Mouse (Mus musculus): ENCODE results near the gene Nags. TPM values are rescaled to one million over a fixed set of nuclear protein-coding genes. Genes with fewer than 3 reads are reported as not detected.

Nags gene
- polyA plus RNA-seq, 1 experiment from 2014 or later = not detected

DNA sequence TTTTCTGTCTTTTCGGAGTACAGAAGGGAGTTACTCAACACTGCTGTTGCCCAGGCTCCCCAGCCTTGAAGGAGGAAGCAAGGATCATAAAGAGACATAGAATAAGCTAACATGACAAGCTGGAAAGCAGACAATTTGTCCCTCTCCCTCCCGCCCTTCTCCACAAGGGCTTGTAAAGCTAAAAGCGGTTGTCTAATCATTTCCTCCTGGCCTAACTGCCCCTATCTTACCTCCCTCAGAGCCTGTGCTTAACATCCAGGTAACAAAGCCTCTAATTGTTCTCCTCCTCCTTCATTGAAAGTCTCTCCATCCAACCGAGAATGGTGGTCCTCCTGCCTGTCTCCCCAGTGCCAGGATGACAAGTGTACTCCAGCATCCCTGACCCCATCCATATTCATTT is 45.5 kb downstream of the Nags start:
- peak overlapping the region; percentile 72 for H3K4me2 ChIP-seq
- 49% methylated on average over 4 of the region's 4 CpGs for WGBS

DNA sequence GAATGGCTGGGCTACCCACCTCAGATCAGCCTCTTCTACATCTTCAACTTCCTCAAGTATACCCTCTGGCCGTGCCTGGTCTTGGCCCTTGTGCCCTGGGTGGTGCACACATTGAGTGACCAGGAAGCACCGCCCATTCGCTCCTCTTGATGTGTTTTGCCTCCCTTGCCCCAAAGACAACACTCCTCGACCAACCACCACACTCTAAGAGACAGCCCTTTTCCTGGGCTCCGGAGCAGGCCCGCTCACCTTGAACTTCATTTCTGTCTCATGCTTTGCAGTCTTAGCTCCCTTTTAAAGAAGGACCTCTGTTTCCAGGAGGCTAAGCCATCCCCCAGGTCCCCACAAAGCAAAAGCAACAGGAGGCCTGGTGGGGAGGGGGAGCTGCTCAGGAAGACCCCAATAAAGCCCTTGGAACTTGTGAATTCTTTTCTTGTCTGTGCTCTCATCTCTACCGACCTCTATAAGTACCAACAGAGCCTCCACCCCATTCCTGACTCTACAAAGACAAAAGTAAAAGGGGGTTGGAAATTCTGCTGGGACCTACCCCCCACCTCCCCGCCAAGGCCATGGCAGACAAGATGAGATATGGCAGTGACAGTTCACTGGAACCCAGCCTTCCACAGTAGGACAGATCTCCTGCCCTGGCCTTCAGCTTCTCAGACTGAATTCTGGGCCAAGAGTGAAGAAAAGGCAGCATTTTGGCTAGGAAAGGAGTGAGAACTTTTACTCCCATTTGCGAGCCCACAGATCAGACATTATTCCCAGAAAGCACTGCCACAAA is 48.5 kb downstream of the Nags start:
- Histone ChIP-seq H3K4me2 (no peak overlapping the region), H3K4me3 (no peak overlapping the region), H3K27ac (no peak overlapping the region), H3K9me3 (replicated peaks) (no peaks in the 10 kb centered on the region), H3K36me3 (ENCODE audit: poor library complexity, severe bottlenecking) (peaks cover 60% of the 10 kb centered on the region), H3K9ac (no peak overlapping the region), H3K4me1 (peaks cover 21% of the 10 kb centered on the region), H3K27me3 (no peaks in the 10 kb centered on the region)
- ATAC-seq = no peak
- WGBS = 86% methylated on average over 9 of the region's 9 CpGs

More for the DNA sequence above, 45.5 kb downstream of the Nags start:
- no peak for ATAC-seq
- Histone ChIP-seq H3K9me3 (replicated peaks) (no peaks in the 10 kb centered on the region), H3K36me3 (ENCODE audit: poor library complexity, severe bottlenecking) (peaks cover 30% of the 10 kb centered on the region), H3K9ac (peak overlapping the region; percentile 26), H3K4me3 (peak overlapping the region; percentile 52), H3K27ac (no peak overlapping the region), H3K4me1 (peaks cover 21% of the 10 kb centered on the region), H3K27me3 (no peaks in the 10 kb centered on the region)

DNA sequence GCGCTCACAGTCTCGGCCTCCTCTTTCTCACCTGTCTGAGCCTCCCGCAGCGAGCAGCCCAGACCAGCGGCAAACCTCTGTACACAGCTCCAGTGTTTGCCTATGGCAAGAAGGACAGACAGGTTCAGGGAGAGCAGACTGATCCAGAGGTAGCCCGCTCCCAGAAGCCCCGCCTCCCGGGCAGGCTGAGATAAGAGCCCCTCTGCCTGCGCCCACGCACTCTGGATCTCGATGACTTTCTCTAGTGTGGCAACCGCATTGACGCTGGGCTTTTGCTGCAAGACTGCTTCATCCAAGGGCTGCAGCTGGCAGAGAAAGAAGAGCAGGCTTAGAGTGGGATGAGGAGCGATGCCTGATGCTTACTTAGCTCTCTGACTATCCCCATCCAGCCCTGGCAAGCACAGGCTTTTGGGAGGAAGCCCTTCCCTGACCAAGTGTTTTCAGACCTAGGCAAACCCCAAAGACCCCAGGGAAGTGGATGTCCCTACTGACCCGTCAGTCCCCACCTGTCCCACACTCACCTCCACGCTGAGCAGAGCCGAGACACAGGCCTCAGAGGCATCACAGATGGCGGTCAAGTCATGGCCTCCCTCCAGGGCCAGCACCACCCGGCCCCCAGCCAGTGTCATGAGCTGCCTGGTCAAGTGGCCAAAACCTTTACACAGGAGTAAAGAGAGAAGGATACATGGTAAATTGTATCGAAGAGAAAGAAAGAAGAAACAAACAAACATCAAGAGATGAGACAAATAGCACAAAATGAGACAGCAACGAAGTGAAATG is 50.9 kb downstream of the Nags start:
- H3K36me3 ChIP-seq (ENCODE audit: poor library complexity, severe bottlenecking) = peaks cover 83% of the 10 kb centered on the region
- H3K4me2 ChIP-seq = no peak overlapping the region
- H3K9ac ChIP-seq = no peak overlapping the region
- H3K4me1 ChIP-seq = peaks cover 2% of the 10 kb centered on the region
- no peak overlapping the region for H3K4me3 ChIP-seq
- WGBS = 90% methylated on average over 21 of the region's 21 CpGs
- no peaks in the 10 kb centered on the region for H3K9me3 ChIP-seq (replicated peaks)
- no peak overlapping the region for H3K27ac ChIP-seq
- H3K27me3 ChIP-seq = no peaks in the 10 kb centered on the region
- no peak for ATAC-seq

DNA sequence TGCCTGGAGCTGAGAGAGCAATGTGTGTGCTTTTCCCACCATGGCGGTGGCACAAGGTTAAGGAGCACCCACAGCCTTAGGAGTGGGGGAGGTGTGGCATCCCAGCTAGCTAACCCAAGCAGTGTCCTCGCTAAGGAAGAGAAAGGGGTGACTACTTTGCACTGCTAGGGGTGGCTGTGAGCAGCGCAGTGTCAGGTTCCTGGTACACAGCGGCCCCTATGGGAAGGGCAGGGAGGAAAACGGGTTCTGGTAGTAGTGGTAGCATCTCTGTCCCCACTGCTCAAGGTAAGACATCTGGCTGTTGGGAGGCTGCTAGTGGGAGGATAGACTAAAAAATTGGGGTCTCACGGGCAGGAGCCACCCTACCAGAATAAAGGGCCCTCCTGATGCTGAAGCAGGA is 52.9 kb downstream of the Nags start:
- Histone ChIP-seq H3K4me2 (no peak overlapping the region), H3K4me3 (no peak overlapping the region), H3K27ac (no peak overlapping the region), H3K9ac (no peak overlapping the region), H3K27me3 (no peaks in the 10 kb centered on the region), H3K4me1 (no peaks in the 10 kb centered on the region), H3K36me3 (ENCODE audit: poor library complexity, severe bottlenecking) (peaks cover 98% of the 10 kb centered on the region), H3K9me3 (replicated peaks) (no peaks in the 10 kb centered on the region)
- 72% methylated on average over 6 of the region's 6 CpGs for WGBS
- no peak for ATAC-seq

Other genes starting within 250 kb of the Nags start
- 0.14 TPM in 1 of 2 replicates, not detected in the other for gene Sost, start 178.5 kb upstream of the Nags start, polyA plus RNA-seq (2015; fragmentation: Nextera tagmentation; extraction: Ambion mirVana)
- gene Cfap97d1, start 161.2 kb upstream of the Nags start, polyA plus RNA-seq (2015; fragmentation: Nextera tagmentation; extraction: Ambion mirVana) = not detected in 2 replicates
- gene Dusp3, start 158.5 kb upstream of the Nags start, polyA plus RNA-seq (2015; fragmentation: Nextera tagmentation; extraction: Ambion mirVana) = 8.5 and 8.7 TPM in 2 replicates
- 40.8 and 41.0 TPM in 2 replicates for gene Mpp3, start 117.1 kb upstream of the Nags start, polyA plus RNA-seq (2015; fragmentation: Nextera tagmentation; extraction: Ambion mirVana)
- 0.27 and 0.31 TPM in 2 replicates for gene Cd300lg, start 104.0 kb upstream of the Nags start, polyA plus RNA-seq (2015; fragmentation: Nextera tagmentation; extraction: Ambion mirVana)
- gene Mpp2, start 57.0 kb upstream of the Nags start, polyA plus RNA-seq (2015; fragmentation: Nextera tagmentation; extraction: Ambion mirVana) = 19.8 and 22.0 TPM in 2 replicates
- gene Ppy, start 44.2 kb upstream of the Nags start, polyA plus RNA-seq (2015; fragmentation: Nextera tagmentation; extraction: Ambion mirVana) = not detected in 2 replicates
- not detected in 2 replicates for gene Pyy, start 37.7 kb upstream of the Nags start, polyA plus RNA-seq (2015; fragmentation: Nextera tagmentation; extraction: Ambion mirVana)
- gene Tmem101, start 10.9 kb downstream of the Nags start, polyA plus RNA-seq (2015; fragmentation: Nextera tagmentation; extraction: Ambion mirVana) = 35.6 and 39.0 TPM in 2 replicates
- gene Lsm12, start 39.8 kb downstream of the Nags start, polyA plus RNA-seq (2015; fragmentation: Nextera tagmentation; extraction: Ambion mirVana) = 155 and 158 TPM in 2 replicates
- gene G6pc3, start 44.1 kb downstream of the Nags start, polyA plus RNA-seq (2015; fragmentation: Nextera tagmentation; extraction: Ambion mirVana) = 21.5 and 25.6 TPM in 2 replicates
- 88.2 TPM in 2 replicates for gene Hdac5, start 84.7 kb downstream of the Nags start, polyA plus RNA-seq (2015; fragmentation: Nextera tagmentation; extraction: Ambion mirVana)
- 11.0 and 13.7 TPM in 2 replicates for gene BC030867, start 103.4 kb downstream of the Nags start, polyA plus RNA-seq (2015; fragmentation: Nextera tagmentation; extraction: Ambion mirVana)
- not detected in 2 replicates for gene Asb16, start 123.2 kb downstream of the Nags start, polyA plus RNA-seq (2015; fragmentation: Nextera tagmentation; extraction: Ambion mirVana)
- gene Tmub2, start 139.4 kb downstream of the Nags start, polyA plus RNA-seq (2015; fragmentation: Nextera tagmentation; extraction: Ambion mirVana) = 63.2 and 69.6 TPM in 2 replicates
- gene Atxn7l3, start 151.1 kb downstream of the Nags start, polyA plus RNA-seq (2015; fragmentation: Nextera tagmentation; extraction: Ambion mirVana) = 21.8 and 22.7 TPM in 2 replicates
- 96.1 and 98.8 TPM in 2 replicates for gene Ubtf, start 174.2 kb downstream of the Nags start, polyA plus RNA-seq (2015; fragmentation: Nextera tagmentation; extraction: Ambion mirVana)
- gene Slc4a1, start 220.7 kb downstream of the Nags start, polyA plus RNA-seq (2015; fragmentation: Nextera tagmentation; extraction: Ambion mirVana) = 2.6 and 6.5 TPM in 2 replicates
- gene Rundc3a, start 247.9 kb downstream of the Nags start, polyA plus RNA-seq (2015; fragmentation: Nextera tagmentation; extraction: Ambion mirVana) = 93.9 and 94.8 TPM in 2 replicates